Mouse (Mus musculus) MEL (cell line): Measurements from ENCODE around the gene Ywhab. TPM values are rescaled to one million over a fixed set of nuclear protein-coding genes. Genes with fewer than 3 reads are reported as not detected.

Experiments used
- DNase-seq: peaks from one replicate; pipeline ENCODE4 v3.0.0; 2011; ENCODE audit warnings: low read depth, low spot score
- H3K27ac ChIP-seq: 2 replicates; pipeline ENCODE4 v1.5.1; 2012; ENCODE audit warnings: low read depth, mild to moderate bottlenecking, control low read depth, low read length, moderate library complexity; ENCODE audit not compliant: control insufficient read depth
- H3K27me3 ChIP-seq, 2 experiments: fragments of 150-350 bp in 1 of 2; sonication (generic) in 1 of 2; 2 replicates each; pipeline ENCODE4 v1.6.1; 2012; ENCODE audit warnings: low read length in 2 of 2, mild to moderate bottlenecking in 2 of 2, improper control_type of control experiment in 1 of 2, moderate library complexity in 1 of 2; ENCODE audit not compliant: insufficient read depth in 2 of 2, control insufficient read depth in 1 of 2
- H3K36me3 ChIP-seq, 2 experiments: 2 replicates each; pipeline ENCODE4 v1.6.1; 2012 to 2014; ENCODE audit warnings: low read length in 2 of 2, improper control_type of control experiment in 1 of 2, inconsistent platforms in 1 of 2, mild to moderate bottlenecking in 1 of 2; ENCODE audit not compliant: insufficient read depth in 2 of 2, control insufficient read depth in 1 of 2
- H3K4me1 ChIP-seq, 2 experiments: fragments of 150-350 bp in 1 of 2; sonication (generic) in 1 of 2; 2 replicates each; pipeline ENCODE4 v1.6.1; 2012; ENCODE audit warnings: low read length in 2 of 2, improper control_type of control experiment in 1 of 2, mild to moderate bottlenecking in 1 of 2; ENCODE audit not compliant: insufficient read depth in 2 of 2, control insufficient read depth in 1 of 2
- H3K4me3 ChIP-seq, 2 experiments: fragments of 150-350 bp in 1 of 2; sonication (generic) in 1 of 2; 2 replicates each; pipeline ENCODE4 v1.5.1; 2012; ENCODE audit warnings: low read depth in 2 of 2, low read length in 2 of 2, mild to moderate bottlenecking in 2 of 2, moderate library complexity in 2 of 2, control low read depth in 1 of 2, improper control_type of control experiment in 1 of 2; ENCODE audit not compliant: control insufficient read depth in 1 of 2, insufficient read depth in 1 of 2
- H3K79me2 ChIP-seq: 2 replicates; pipeline ENCODE4 v1.6.1; 2012; ENCODE audit warnings: mild to moderate bottlenecking, low read length, moderate library complexity; ENCODE audit not compliant: control insufficient read depth, poor library complexity, insufficient read depth
- H3K9ac ChIP-seq: 2 replicates; pipeline ENCODE4 v1.6.1; 2012; ENCODE audit warnings: low read depth, mild to moderate bottlenecking, control low read depth, low read length, moderate library complexity; ENCODE audit not compliant: control insufficient read depth, poor library complexity, severe bottlenecking
- H3K9me3 ChIP-seq: fragments of 150-350 bp; sonication (generic); replicated peaks from 2 replicates; pipeline ENCODE4 v1.6.1; 2012; ENCODE audit warnings: mild to moderate bottlenecking, low read length, improper control_type of control experiment, moderate library complexity; ENCODE audit not compliant: insufficient read depth
- CHD1 ChIP-seq: IDR thresholded peaks from 2 replicates; pipeline ENCODE4 v1.6.1; 2012; ENCODE audit warnings: low read depth, mild to moderate bottlenecking, inconsistent platforms, low read length, improper control_type of control experiment
- CTCF ChIP-seq, 3 experiments: IDR thresholded peaks in 2 of 3; conservative IDR thresholded peaks in 1 of 3; 2 replicates each; pipeline ENCODE4 v1.5.1; 2011 to 2012; ENCODE audit warnings: low read length in 3 of 3, low read depth in 2 of 3, mild to moderate bottlenecking in 2 of 3, improper control_type of control experiment in 1 of 3, inconsistent platforms in 1 of 3, mixed read lengths in 1 of 3, moderate library complexity in 1 of 3; ENCODE audit not compliant: control insufficient read depth in 1 of 3, insufficient read depth in 1 of 3, poor library complexity in 1 of 3, severe bottlenecking in 1 of 3
- E2F4 ChIP-seq: IDR thresholded peaks from 2 replicates; pipeline ENCODE4 v1.6.1; 2011; ENCODE audit warnings: low read depth, low read length, improper control_type of control experiment, borderline replicate concordance
- ELF1 ChIP-seq: IDR thresholded peaks from 2 replicates; pipeline ENCODE4 v1.6.1; 2014; ENCODE audit warnings: low read depth, mild to moderate bottlenecking, inconsistent platforms, low read length, improper control_type of control experiment, moderate library complexity
- ETS1 ChIP-seq: IDR thresholded peaks from 2 replicates; pipeline ENCODE4 v1.6.1; 2012; ENCODE audit warnings: low read depth, mild to moderate bottlenecking, inconsistent platforms, low read length, improper control_type of control experiment, moderate library complexity
- GATA1 ChIP-seq: IDR thresholded peaks from 2 replicates; pipeline ENCODE4 v1.6.1; 2011; ENCODE audit warnings: low read depth, low read length, improper control_type of control experiment
- JUND ChIP-seq: IDR thresholded peaks from 2 replicates; pipeline ENCODE4 v1.6.1; 2011; ENCODE audit warnings: low read depth, mild to moderate bottlenecking, improper control_type of control experiment, low read length
- KAT2A ChIP-seq: conservative IDR thresholded peaks from 2 replicates; pipeline ENCODE4 v1.6.1; 2012; ENCODE audit warnings: low read depth, low read length, improper control_type of control experiment, inconsistent platforms
- MYB ChIP-seq: IDR thresholded peaks from 2 replicates; pipeline ENCODE4 v1.6.1; 2011; ENCODE audit warnings: mild to moderate bottlenecking, low read depth, low read length, improper control_type of control experiment
- NELFE ChIP-seq: IDR thresholded peaks from 2 replicates; pipeline ENCODE4 v1.6.1; 2011; ENCODE audit warnings: low read depth, low read length, improper control_type of control experiment
- POLR2AphosphoS2 ChIP-seq: IDR thresholded peaks from 2 replicates; pipeline ENCODE4 v1.6.1; 2011; ENCODE audit warnings: low read length, improper control_type of control experiment
- RAD21 ChIP-seq: IDR thresholded peaks from 2 replicates; pipeline ENCODE4 v1.6.1; 2011; ENCODE audit warnings: mild to moderate bottlenecking, low read depth, low read length, improper control_type of control experiment
- SMC3 ChIP-seq: IDR thresholded peaks from 2 replicates; pipeline ENCODE4 v1.6.1; 2011; ENCODE audit warnings: low read depth, low read length, improper control_type of control experiment
- TAL1 ChIP-seq: IDR thresholded peaks from 2 replicates; pipeline ENCODE4 v1.6.1; 2012; ENCODE audit warnings: mild to moderate bottlenecking, inconsistent platforms, low read length, moderate library complexity, mixed read lengths
- TCF12 ChIP-seq: IDR thresholded peaks from 2 replicates; pipeline ENCODE4 v1.6.1; 2014; ENCODE audit warnings: low read depth, mild to moderate bottlenecking, inconsistent platforms, low read length, improper control_type of control experiment, moderate library complexity
- USF2 ChIP-seq, 2 experiments: IDR thresholded peaks; 2 replicates each; pipeline ENCODE4 v1.6.1; 2011 to 2012; ENCODE audit warnings: improper control_type of control experiment in 2 of 2, low read length in 2 of 2, borderline replicate concordance in 1 of 2, inconsistent platforms in 1 of 2, low read depth in 1 of 2, mild to moderate bottlenecking in 1 of 2; ENCODE audit not compliant: insufficient read depth in 1 of 2
- polyA plus RNA-seq, 2 experiments: library from polyadenylated mRNA; stranded (reverse) in 1 of 2; unstranded in 1 of 2; fragments of >175 nt in 1 of 2; fragments of >200 nt in 1 of 2; gene quantifications; 2 replicates each; pipeline versions ENCODE4 v1.2.1 to v1.2.4; 2012; ENCODE audit warnings: low replicate concordance in 2 of 2, low read depth in 1 of 2; ENCODE audit not compliant: insufficient read length in 2 of 2, insufficient read depth in 1 of 2, missing spikeins in 1 of 2
- total RNA-seq: library from RNA; depleted of rRNA; stranded (reverse); fragments of 300-350 nt; gene quantifications from 2 replicates; pipeline ENCODE4 v1.2.3, GENCODE M21; 2012

Gene Ywhab
- total and polyA plus RNA-seq, 3 experiments: 71.4 to 717 (median 179) TPM

DNA sequence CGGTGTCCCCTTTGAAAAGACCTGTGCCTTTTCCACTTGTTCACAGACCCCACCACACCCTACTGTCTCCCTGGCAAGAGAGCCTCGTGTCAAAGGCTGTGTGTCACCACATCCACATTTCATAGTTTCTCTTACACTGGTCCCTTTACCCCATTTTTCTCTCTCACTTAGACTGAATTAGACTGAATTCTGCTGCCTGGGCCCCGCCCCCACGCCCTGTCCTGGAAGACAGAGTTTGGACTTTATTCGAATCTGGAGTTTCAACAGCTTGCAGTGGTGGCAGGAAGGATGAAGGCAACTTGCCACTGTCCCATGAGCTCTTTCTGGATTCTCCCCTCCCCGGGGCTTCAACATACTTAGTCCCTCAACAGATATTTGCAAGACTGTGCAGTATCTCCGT, 29.1 kb upstream of the Ywhab start:
- no peak for TF ChIP-seq GATA1
- TF ChIP-seq MYB: no peak
- TF ChIP-seq KAT2A: no peak
- no peak for TF ChIP-seq E2F4
- TF ChIP-seq POLR2AphosphoS2: no peak
- no peak for TF ChIP-seq TCF12
- H3K4me3 ChIP-seq: no peak overlapping the region
- H3K4me1 ChIP-seq: no peaks in the 10 kb centered on the region
- H3K27me3 ChIP-seq: peaks cover 0 to 1% of the 10 kb centered on the region in 2 experiments; a peak in 2 of 4 replicates
- DNase-seq: no peak
- no peak overlapping the region for H3K9ac ChIP-seq
- no peaks in the 10 kb centered on the region for H3K79me2 ChIP-seq
- H3K9me3 ChIP-seq: no peaks in the 10 kb centered on the region
- H3K27ac ChIP-seq: no peak overlapping the region
- H3K36me3 ChIP-seq: no peaks in the 10 kb centered on the region

DNA sequence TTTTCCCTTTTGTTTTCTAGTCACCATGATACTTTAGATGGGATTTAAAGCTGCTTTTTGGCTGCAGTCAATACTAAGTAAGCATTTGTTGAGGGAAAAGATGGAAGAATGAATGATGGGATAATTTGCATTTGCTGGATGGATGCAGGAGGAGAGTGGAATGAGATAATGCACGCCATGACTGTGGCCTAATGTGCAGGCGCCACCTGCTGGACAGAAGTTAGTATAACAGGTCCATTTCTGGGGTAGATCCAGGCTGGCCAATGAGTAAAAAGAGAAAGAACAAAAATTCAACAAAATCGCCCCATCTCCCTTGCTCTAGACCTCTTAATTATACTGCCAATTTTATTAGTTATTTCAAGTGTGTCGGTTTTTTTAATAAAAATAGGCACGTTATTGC, 26.2 kb upstream of the Ywhab start:
- Histone ChIP-seq H3K27me3 (peaks cover 0 to 1% of the 10 kb centered on the region in 2 experiments; a peak in 2 of 4 replicates), H3K9ac (no peak overlapping the region), H3K79me2 (no peaks in the 10 kb centered on the region), H3K4me1 (no peaks in the 10 kb centered on the region), H3K36me3 (no peaks in the 10 kb centered on the region), H3K27ac (no peak overlapping the region), H3K4me3 (no peak overlapping the region), H3K9me3 (no peaks in the 10 kb centered on the region)
- TF ChIP-seq NELFE (no peak), CHD1 (no peak), E2F4 (no peak), TAL1 (no peak), JUND (no peak), RAD21 (peak; percentile 60), USF2 (IDR thresholded peaks at IDR 0.05; ENCODE audit: borderline replicate concordance in 1 of 2, insufficient read depth in 1 of 2, low read depth in 1 of 2, low read length in 2 of 2) (no peak), ELF1 (no peak), CTCF (IDR thresholded peaks at IDR 0.05 in 2 of 3, conservative IDR thresholded peaks at IDR 0.05 in 1 of 3; ENCODE audit: control insufficient read depth in 1 of 3, insufficient read depth in 1 of 3, low read depth in 2 of 3, low read length in 3 of 3, poor library complexity in 1 of 3, severe bottlenecking in 1 of 3) (peak; percentile 77 to 87 (median 79)), GATA1 (0 out of 2 replicates have a peak, but pooled peaks have one; percentile 10), ETS1 (no peak), SMC3 (peak; percentile 68)
- DNase-seq: peak; percentile 54
